In genomic region chr10:37540703-37541102, GRCm38 (mm10) we compare ENCODE assay signal across 16 mouse cellular contexts.
"Had no signal": no experiment of that assay in that cellular context is flagged by ENCODE, and none has a peak within 500 bp of the region (broad histone marks: within the 10 kb centered on the region; RNA-seq: fewer than 3 reads in every experiment).

No protein-coding gene starts in this region.

- H3K27ac ChIP-seq: neural tube, embryonic 13.5 days; neural tube, embryonic 15.5 days; stomach, embryonic 15.5 days; stomach, postnatal 0 days had no signal

- H3K4me2 ChIP-seq: neural tube, embryonic 13.5 days; neural tube, embryonic 15.5 days; stomach, embryonic 15.5 days had no signal

- DNase-seq: retina, postnatal 1 day; right cerebral cortex, adult 18-20 months; right cerebral cortex, postnatal 14 days; right cerebral cortex, postnatal 25 days; right cerebral cortex, postnatal 4 days; spleen, adult 18-20 months; thymus, adult 18-20 months; thymus, adult 2 months; thymus, postnatal 14 days; thymus, postnatal 25 days; thymus, postnatal 36 days; thymus, postnatal 4 days had no signal

- H3K4me3 ChIP-seq: neural tube, embryonic 13.5 days; neural tube, embryonic 15.5 days; stomach, embryonic 15.5 days had no signal

- H3K4me1 ChIP-seq: neural tube, embryonic 13.5 days; neural tube, embryonic 15.5 days; stomach, embryonic 15.5 days had no signal

- H3K27me3 ChIP-seq: neural tube, embryonic 13.5 days; neural tube, embryonic 15.5 days; stomach, embryonic 15.5 days had no signal

- H3K9me3 ChIP-seq: neural tube, embryonic 13.5 days; neural tube, embryonic 15.5 days; stomach, embryonic 15.5 days had no signal

- H3K9ac ChIP-seq: neural tube, embryonic 13.5 days; neural tube, embryonic 15.5 days; stomach, embryonic 15.5 days had no signal

- H3K36me3 ChIP-seq: neural tube, embryonic 13.5 days; neural tube, embryonic 15.5 days; stomach, embryonic 15.5 days had no signal
